Mouse (Mus musculus): ENCODE data around the gene Fut7. TPM values are rescaled to one million over a fixed set of nuclear protein-coding genes. Genes with fewer than 3 reads are reported as not detected.

Fut7 gene
- polyA plus RNA-seq, 1 experiment from 2014 or later, result 0.27 TPM

- Histone ChIP-seq H3K4me2 (replicated peaks; ENCODE audit: low read depth) (peak within 1 kb of the TSS; percentile 85), H3K4me1 (replicated peaks; ENCODE audit: control insufficient read depth, insufficient read depth, low read length) (peaks cover 6% of the 10 kb centered on the region), H3K9ac (ENCODE audit: low read depth, low read length) (peak within 1 kb of the TSS; percentile 65), H3K36me3 (ENCODE audit: control insufficient read depth, insufficient read depth) (peaks cover 5% of the 10 kb centered on the region; the same call in 1 of the 2 replicates), H3K27me3 (replicated peaks; ENCODE audit: control insufficient read depth, insufficient read depth, low read length) (no peaks in the 10 kb centered on the region), H3K4me3 (ENCODE audit: low read depth, low read length) (peak within 1 kb of the TSS; percentile 72), H3K27ac (ENCODE audit: low read depth, low read length) (peak within 1 kb of the TSS; percentile 92), H3K9me3 (ENCODE audit: control insufficient read depth) (no peaks in the 10 kb centered on the region)
- no peak for TF ChIP-seq CTCF (IDR thresholded peaks at IDR 0.05; ENCODE audit: low read depth)
- peak; percentile 89 for ATAC-seq
- under 1% methylated on average over 48 of the region's 48 CpGs for WGBS
Measured at GRCm38 (mm10) chr2:25460551-25461309, 37.7 kb downstream of the Fut7 start, which contains the start of gene Paxx. Paxx (minus strand) TSS chr2:25461094.

GRCm38 (mm10) chr2:25461407-25461806 is 38.3 kb downstream of the Fut7 start:
- peaks cover 5% of the 10 kb centered on the region; the same call in 1 of the 2 replicates for H3K36me3 ChIP-seq (ENCODE audit: control insufficient read depth, insufficient read depth)
- peak overlapping the region; percentile 72 for H3K4me3 ChIP-seq (ENCODE audit: low read depth, low read length)
- H3K9ac ChIP-seq (ENCODE audit: low read depth, low read length), result peak overlapping the region; percentile 34; the same call in 1 of the 2 replicates
- peaks cover 6% of the 10 kb centered on the region for H3K4me1 ChIP-seq (replicated peaks; ENCODE audit: control insufficient read depth, insufficient read depth, low read length)
- 23% methylated on average over 3 of the region's 3 CpGs for WGBS
- TF ChIP-seq CTCF (IDR thresholded peaks at IDR 0.05; ENCODE audit: low read depth), result no peak
- peak overlapping the region; percentile 92 for H3K27ac ChIP-seq (ENCODE audit: low read depth, low read length)
- no peaks in the 10 kb centered on the region for H3K27me3 ChIP-seq (replicated peaks; ENCODE audit: control insufficient read depth, insufficient read depth, low read length)
- peak overlapping the region; percentile 85 for H3K4me2 ChIP-seq (replicated peaks; ENCODE audit: low read depth)
- H3K9me3 ChIP-seq (ENCODE audit: control insufficient read depth), result no peaks in the 10 kb centered on the region
- ATAC-seq, result no peak

DNA sequence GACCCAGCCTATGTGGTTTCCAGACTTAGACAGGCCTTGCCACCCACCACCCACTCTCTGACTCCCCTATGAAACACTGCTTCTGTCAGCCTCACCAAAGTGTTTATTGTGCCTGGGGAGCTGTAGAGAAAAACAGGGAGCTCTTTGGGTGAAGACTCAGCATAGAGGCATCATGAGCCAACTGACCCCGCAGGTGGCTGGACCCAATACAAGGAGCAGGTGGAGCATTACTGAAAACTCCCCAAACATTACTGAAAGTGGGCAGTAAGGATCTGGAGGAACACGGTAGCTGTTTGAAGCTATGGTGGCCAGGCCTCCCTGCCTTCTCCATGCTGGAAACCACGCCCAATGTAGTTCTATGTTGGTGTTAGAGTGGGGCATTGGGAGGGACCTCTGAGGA is 40.6 kb downstream of the Fut7 start:
- no peak for TF ChIP-seq CTCF (IDR thresholded peaks at IDR 0.05; ENCODE audit: low read depth)
- no peaks in the 10 kb centered on the region for H3K27me3 ChIP-seq (replicated peaks; ENCODE audit: control insufficient read depth, insufficient read depth, low read length)
- H3K4me1 ChIP-seq (replicated peaks; ENCODE audit: control insufficient read depth, insufficient read depth, low read length), result peaks cover 6% of the 10 kb centered on the region; the same call in 1 of the 2 replicates

DNA sequence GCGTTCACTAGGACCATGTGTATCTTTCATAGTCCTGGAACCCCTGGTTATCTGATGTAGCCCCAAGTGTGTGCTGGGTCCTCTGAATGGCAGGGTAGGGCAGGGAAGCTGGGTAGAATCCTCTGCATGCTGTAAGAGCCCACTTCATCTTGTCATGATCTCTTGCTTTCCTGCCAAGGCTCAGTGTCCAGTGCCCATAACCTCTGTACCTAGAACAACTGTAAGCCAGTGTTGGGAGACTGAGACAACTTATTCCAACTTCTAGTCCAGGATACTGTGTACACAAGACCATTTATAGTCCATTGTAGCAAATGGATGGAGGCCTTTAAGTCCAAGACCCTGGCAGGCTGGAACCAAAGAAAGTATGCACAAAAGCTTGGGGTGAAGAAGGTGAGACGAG is 42.2 kb downstream of the Fut7 start:
- no peaks in the 10 kb centered on the region for H3K36me3 ChIP-seq (ENCODE audit: control insufficient read depth, insufficient read depth)
- TF ChIP-seq CTCF (IDR thresholded peaks at IDR 0.05; ENCODE audit: low read depth), result no peak
- no peak overlapping the region for H3K4me3 ChIP-seq (ENCODE audit: low read depth, low read length)
- no peak overlapping the region for H3K4me2 ChIP-seq (replicated peaks; ENCODE audit: low read depth)
- no peaks in the 10 kb centered on the region for H3K9me3 ChIP-seq (ENCODE audit: control insufficient read depth)
- H3K27ac ChIP-seq (ENCODE audit: low read depth, low read length), result no peak overlapping the region
- H3K27me3 ChIP-seq (replicated peaks; ENCODE audit: control insufficient read depth, insufficient read depth, low read length), result no peaks in the 10 kb centered on the region
- no peak for ATAC-seq
- peaks cover 9% of the 10 kb centered on the region; the same call in 1 of the 2 replicates for H3K4me1 ChIP-seq (replicated peaks; ENCODE audit: control insufficient read depth, insufficient read depth, low read length)
- 69% methylated on average over 2 of the region's 2 CpGs for WGBS
- H3K9ac ChIP-seq (ENCODE audit: low read depth, low read length), result no peak overlapping the region

More for the DNA sequence above, 40.6 kb downstream of the Fut7 start:
- Histone ChIP-seq H3K9ac (ENCODE audit: low read depth, low read length) (no peak overlapping the region), H3K4me2 (replicated peaks; ENCODE audit: low read depth) (no peak overlapping the region), H3K36me3 (ENCODE audit: control insufficient read depth, insufficient read depth) (no peaks in the 10 kb centered on the region), H3K9me3 (ENCODE audit: control insufficient read depth) (no peaks in the 10 kb centered on the region), H3K4me3 (ENCODE audit: low read depth, low read length) (no peak overlapping the region), H3K27ac (ENCODE audit: low read depth, low read length) (no peak overlapping the region)
- ATAC-seq, result no peak
- WGBS, result 86% methylated on average over 3 of the region's 3 CpGs

- no peak overlapping the region for H3K27ac ChIP-seq (ENCODE audit: low read depth, low read length)
- peaks cover 9% of the 10 kb centered on the region; the same call in 1 of the 2 replicates for H3K4me1 ChIP-seq (replicated peaks; ENCODE audit: control insufficient read depth, insufficient read depth, low read length)
- H3K36me3 ChIP-seq (ENCODE audit: control insufficient read depth, insufficient read depth), result no peaks in the 10 kb centered on the region
- H3K9me3 ChIP-seq (ENCODE audit: control insufficient read depth), result no peaks in the 10 kb centered on the region
- no peak for TF ChIP-seq CTCF (IDR thresholded peaks at IDR 0.05; ENCODE audit: low read depth)
- H3K9ac ChIP-seq (ENCODE audit: low read depth, low read length), result 0 out of 2 replicates have a peak overlapping the region, but pooled peaks have one; percentile 11
- H3K27me3 ChIP-seq (replicated peaks; ENCODE audit: control insufficient read depth, insufficient read depth, low read length), result no peaks in the 10 kb centered on the region
- WGBS, result 62% methylated on average over 10 of the region's 10 CpGs
- no peak overlapping the region for H3K4me3 ChIP-seq (ENCODE audit: low read depth, low read length)
- H3K4me2 ChIP-seq (replicated peaks; ENCODE audit: low read depth), result no peak overlapping the region
- ATAC-seq, result no peak
Measured at GRCm38 (mm10) chr2:25465816-25466635, 43.0 kb downstream of the Fut7 start.
